Mouse (Mus musculus): ENCODE results near the gene Hsd17b2. TPM values are rescaled to one million over a fixed set of nuclear protein-coding genes. Genes with fewer than 3 reads are reported as not detected.

The Hsd17b2 gene
- total RNA-seq, 1 experiment from 2014 or later = not detected

DNA sequence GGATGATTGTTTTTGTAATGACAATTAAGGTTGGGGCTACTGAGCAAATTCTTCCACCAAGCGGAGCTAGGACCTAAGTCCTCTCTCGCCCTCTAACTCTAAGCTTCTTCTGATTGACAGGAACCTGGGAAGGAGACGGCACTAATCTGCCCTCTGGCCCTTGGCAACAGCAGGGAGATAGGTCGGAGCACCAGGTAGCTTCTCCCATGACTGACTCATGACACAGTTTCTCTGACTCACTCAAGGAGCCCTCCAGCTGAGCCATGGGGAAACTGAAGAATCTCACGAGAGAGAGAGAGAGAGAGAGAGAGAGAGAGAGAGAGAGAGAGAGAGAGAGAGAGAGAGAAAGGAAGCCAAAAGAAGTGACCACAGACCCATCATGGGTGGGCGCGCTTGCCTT lies 67.3 kb downstream of the Hsd17b2 start:
- ATAC-seq (replicated peaks; ENCODE audit: low read depth, poor library complexity, severe bottlenecking) = no peak

DNA sequence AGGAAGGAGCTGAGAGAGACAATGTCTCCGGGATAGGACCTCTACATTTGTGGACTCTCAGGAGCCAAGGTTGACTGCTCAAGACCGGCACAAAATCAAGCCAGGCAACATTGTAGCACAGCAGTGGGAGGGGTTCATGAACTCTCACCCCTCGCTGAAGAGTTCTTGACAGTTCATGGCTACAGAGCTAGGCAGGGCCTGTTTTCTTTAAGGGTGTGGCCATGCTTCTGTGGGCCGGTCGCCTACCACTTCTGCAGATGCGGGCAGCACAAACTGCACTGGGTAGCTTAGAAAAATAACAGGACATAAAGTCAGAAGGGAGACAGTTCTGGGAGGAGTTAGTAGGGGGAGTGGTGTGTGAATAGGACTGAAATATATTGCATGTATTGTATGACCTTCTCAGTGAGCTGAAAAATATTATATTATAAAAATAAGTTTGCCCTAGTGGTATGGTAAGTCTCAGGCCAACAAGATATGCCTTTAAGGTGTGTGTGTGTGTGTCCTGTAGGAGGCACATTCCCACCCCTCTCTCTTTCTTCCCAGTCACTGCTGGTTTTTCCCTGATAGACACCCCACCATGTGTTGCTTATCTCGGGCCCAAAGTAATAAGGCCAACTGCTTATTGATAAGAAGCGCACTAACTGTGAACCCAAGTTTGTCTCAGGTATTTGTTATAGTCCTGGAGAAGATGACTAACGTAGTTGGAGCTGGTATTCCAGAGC lies 69.6 kb downstream of the Hsd17b2 start:
- no peak for ATAC-seq (replicated peaks; ENCODE audit: low read depth, poor library complexity, severe bottlenecking)

DNA sequence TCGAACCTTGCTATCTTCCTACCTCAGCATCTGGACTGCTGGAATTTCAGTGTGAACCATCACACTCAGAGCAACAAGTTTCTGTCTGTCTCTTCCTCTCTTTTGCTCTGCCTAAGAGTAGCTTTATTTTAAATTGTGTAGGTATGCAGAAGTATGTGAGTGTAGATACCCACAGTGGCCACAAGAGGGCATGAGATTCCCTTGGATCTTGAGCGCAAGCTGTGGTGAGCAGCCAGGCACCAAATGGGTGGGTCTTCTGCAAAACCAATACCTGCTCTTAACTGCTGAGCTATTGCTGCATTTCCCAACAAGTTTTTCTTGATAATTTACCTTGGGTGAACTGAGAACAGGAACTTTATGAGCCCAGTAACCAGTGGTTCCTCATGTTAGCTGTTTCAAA lies 70.4 kb downstream of the Hsd17b2 start:
- ATAC-seq (replicated peaks; ENCODE audit: low read depth, poor library complexity, severe bottlenecking) = peak; percentile 79

DNA sequence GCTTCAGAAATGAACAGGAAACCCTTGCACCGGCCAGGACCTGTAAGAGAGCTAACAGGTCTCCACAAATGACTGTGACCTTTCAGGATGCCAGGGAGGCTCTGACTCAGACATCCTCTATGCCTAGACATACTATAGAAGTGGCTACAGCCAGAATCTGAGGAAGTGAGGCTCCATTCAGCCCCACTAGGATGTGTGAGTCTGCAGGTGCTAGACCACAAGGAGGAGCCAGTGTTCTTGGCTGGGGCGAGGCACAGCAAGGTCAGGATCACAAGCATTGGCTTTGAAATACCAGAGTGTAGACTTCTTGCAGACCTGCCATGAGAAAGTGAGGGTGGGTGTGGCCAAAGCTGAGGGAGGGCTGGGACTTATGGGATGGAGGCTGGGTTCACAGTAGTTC lies 70.9 kb downstream of the Hsd17b2 start:
- ATAC-seq (replicated peaks; ENCODE audit: low read depth, poor library complexity, severe bottlenecking) = peak; percentile 37

DNA sequence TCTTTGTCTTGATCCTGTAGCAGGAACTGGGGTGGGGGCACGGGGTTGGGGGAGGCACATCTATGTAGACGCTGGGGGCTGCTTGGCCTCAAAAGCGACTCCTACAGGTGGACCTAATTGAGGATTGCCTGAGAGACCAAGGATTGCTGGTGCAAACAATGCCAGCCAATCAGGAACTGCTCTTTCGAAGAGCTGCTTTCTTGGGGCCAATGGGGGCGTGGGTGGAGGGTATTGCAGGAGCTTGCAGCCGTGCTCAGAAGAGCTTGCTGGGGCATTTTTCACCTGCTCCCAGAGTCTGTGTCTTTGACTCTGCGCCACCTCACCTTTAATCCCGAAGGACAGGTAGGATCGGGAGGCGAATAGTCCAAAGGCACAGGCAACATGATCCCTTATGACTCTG lies 73.9 kb downstream of the Hsd17b2 start:
- no peak for ATAC-seq (replicated peaks; ENCODE audit: low read depth, poor library complexity, severe bottlenecking)

DNA sequence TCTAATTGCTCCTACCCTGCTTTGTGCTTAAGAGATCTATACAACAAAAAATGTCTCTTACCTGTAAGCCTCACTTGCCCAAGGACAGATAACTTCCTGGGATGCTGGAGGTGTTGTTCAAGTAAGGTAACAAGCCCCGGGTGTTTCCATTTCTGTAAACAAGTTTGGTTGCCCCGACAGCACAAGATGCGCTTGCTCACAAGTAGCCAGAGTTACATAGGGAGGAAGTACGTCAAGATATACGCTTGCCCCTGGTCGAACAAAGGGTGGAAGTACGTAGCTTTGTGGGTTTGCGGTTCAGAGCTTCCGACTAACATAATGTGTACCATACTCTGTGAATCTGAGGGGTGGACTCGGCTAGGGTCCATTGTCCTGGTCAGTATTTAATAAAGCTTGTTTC lies 74.4 kb downstream of the Hsd17b2 start:
- ATAC-seq (replicated peaks; ENCODE audit: low read depth, poor library complexity, severe bottlenecking) = peak; percentile 74

DNA sequence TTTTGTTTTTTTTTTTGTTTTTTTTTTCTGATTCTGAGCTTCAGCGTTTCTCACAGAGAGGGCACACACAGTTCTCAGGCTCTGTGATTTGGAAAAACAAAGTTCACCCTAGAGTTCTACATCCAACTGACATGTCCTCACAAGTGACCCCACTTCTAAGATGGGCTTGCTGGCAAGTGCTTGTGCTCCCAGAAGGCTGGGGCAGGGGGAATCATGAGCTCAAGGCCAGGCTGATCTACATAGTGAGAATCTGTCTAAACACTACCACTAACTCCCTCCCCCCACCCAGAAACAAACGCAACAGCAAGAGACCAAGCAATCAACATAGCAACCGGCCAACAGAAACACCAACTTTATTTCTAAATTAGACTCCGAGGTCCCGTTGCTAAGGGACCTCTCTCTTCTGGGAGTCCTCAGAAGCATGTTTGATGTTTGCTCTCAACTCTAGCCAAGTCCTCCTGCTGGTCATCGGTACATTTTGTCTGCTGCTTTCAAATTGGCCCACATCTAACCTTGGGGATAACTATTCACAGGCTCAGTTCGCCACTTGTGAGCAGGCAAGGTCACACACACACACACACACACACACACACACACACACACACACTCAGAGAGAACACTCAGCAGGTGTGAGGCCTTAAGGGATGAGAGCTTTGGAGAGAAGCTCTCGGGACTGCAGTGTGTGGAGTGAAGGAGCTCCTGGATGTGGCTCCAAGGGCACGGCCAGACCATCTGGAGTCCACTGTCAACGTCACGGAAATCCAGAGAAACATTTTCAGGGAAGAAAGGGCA lies 77.0 kb downstream of the Hsd17b2 start:
- ATAC-seq (replicated peaks; ENCODE audit: low read depth, poor library complexity, severe bottlenecking) = no peak

DNA sequence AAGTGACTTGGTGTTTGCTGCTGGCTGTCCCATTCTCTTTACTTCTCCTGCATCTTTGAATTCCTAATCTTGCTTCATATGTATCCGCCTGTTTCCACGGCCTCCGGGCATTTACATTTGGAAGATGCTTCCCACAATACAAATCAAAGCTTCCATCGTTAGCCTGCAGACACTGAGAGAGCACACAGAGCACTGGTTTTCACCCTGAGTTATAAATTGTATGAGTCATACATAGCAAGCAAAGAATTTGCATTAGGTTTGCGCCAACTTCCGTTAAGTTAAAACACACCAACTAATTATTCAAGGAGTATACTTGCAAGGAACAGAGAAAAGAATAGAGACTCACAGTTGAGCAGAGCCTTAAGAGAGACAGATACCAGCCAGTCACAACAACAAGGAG lies 77.6 kb downstream of the Hsd17b2 start:
- ATAC-seq (replicated peaks; ENCODE audit: low read depth, poor library complexity, severe bottlenecking) = no peak

DNA sequence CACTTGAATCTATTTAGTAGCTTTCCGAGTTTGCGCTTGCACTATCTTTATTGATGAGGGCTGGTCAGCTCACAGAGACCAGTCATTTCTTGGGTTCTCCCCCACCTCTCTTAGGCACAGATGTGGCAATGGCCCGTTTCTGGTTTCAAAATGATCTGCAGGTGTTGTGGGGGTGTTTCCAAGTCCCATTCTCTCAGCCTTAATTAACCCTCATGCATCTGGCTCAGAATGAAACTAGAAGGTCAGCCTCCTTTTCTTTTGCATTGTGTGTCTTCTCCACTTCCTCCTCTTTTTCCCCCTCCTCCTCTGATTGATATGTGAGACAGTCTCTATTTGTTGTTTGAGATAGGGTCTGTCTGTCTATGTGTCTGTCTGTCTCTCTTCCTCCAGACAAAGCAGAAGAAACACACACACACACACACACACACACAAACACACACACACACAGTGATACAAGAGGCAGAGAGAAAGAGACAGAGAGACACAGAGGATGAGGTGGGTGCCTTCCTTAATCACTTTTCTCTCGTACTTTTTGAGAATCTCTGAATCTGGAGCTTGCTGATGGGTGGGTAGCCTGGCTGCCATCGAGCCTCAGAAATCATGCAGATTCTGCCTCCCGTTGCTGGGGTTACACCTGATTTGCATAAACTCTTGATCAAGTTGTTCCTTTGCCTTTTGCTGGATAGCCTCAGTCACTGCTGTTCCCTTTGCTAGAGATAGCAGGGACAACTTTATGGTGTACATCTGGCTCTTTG lies 79.8 kb downstream of the Hsd17b2 start:
- ATAC-seq (replicated peaks; ENCODE audit: low read depth, poor library complexity, severe bottlenecking) = no peak

DNA sequence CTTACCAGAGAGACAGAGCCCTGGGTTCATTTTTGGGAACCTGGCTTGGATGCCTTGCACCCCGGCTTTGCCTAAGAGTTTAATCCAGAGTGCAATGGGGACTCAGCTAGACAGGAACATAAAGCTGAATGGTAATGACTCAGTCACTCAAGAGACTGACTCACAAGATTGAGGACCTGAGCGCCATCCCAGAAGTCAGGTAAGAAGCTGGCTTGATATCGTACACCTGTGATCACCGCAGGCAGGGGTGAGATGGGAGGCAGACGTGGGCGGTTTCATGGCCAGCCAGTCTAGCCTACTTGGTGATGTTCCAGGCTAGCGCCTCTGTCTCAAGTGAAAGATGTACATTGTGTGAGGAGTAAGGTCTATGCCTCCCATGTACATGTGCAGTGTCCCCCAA lies 81.3 kb downstream of the Hsd17b2 start:
- ATAC-seq (replicated peaks; ENCODE audit: low read depth, poor library complexity, severe bottlenecking) = no peak

DNA sequence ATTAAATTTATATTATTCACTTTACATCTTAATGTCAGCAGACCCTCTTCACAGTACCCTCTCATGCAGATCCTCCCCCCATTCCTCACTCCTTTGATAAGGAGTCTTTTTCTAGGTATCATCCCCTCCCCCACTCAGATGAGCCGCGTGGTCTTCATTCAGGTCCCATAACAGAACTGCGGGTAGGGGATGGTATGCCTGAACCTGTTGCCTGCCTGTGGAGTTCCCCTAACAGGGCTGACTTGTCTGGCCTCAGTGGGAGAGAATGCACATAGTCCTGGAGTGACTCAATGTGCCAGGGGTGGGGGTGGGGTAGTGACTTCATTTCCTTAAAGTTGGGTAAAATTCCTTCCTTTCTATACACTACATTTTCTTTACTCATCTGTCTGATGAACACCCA lies 84.7 kb downstream of the Hsd17b2 start:
- ATAC-seq (replicated peaks; ENCODE audit: low read depth, poor library complexity, severe bottlenecking) = no peak

DNA sequence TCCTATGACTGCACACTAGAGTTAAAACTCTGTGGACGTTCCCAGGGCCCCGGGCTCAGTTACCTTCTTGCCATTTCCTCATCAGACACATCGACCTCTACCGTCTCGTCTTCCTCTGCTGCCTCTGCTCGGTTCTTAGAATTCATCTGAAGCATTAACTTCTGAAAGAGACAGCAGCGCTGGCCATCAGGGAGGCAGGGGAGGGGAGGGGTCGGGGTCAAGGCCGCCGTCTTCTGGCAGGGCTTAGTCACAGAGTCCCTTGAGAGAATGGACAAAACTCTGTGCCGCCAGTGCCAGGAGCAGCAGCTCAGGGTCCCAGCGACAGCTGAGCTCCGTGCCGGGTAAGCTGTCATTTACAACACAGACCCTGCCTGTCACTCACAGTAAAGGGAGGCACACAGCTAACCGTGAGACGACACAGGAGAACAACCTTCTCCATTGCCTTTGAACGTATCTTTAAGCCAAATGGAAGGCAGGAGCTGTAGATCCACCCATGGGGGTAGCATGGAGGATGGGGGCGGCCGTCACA lies 91.0 kb downstream of the Hsd17b2 start:
- no peak for ATAC-seq (replicated peaks; ENCODE audit: low read depth, poor library complexity, severe bottlenecking)

DNA sequence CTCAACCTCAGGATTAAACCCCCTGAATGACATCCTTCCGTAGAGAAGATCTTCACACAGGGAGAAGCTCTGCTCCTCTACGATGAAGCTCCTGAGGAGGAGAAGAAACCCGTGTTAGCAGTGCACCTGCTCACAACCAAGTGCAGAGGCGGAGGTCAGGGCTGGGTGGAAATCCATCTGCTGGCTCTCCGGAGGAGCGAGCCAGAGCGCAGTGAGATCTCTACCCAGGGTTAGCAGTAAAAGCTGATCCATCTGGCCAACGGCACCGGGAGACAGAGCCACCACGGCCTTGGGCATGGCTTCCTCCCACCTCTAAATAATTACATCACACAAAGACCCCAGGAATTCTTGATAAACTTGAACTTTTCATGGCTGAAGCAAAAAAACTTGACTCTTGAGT lies 92.9 kb downstream of the Hsd17b2 start:
- ATAC-seq (replicated peaks; ENCODE audit: low read depth, poor library complexity, severe bottlenecking) = no peak

DNA sequence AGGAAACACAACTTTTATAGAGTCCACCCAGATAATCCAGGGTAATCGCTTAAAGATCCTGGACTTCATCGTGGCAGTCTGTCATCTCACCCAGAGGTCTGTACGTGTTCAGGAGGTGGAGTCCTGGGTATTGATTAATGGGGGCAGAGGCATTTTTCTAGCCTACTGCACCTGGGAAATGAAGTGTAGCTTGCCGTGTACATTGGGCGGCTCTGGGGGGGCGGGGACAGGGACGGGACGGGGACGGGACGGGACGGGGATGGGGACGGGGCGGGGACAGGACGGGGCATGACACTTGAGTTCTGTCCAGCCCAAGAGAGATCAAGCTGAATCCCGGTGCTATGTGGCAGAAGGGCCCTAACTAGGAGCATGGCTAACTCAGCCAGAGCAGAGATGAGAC lies 94.8 kb downstream of the Hsd17b2 start:
- ATAC-seq (replicated peaks; ENCODE audit: low read depth, poor library complexity, severe bottlenecking) = no peak

DNA sequence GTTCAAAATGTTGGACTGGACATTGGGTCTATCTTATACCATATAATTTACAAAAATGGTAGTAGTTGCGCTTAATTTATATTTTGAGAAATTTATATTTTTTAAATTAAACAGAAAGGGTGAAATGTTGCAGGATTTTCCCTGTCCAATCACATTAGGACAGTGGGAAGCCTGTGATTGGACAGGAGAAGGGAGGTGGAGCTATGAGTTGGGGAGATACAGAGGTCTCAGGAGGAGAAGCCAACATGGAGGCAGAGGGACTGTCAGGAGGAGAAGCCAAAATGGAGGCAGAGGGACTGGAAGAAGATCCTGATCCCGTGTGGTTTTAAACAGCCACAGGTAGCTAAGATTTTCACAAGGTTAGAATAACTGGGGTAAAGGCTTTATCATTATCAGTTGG lies 96.4 kb downstream of the Hsd17b2 start:
- ATAC-seq (replicated peaks; ENCODE audit: low read depth, poor library complexity, severe bottlenecking) = no peak

DNA sequence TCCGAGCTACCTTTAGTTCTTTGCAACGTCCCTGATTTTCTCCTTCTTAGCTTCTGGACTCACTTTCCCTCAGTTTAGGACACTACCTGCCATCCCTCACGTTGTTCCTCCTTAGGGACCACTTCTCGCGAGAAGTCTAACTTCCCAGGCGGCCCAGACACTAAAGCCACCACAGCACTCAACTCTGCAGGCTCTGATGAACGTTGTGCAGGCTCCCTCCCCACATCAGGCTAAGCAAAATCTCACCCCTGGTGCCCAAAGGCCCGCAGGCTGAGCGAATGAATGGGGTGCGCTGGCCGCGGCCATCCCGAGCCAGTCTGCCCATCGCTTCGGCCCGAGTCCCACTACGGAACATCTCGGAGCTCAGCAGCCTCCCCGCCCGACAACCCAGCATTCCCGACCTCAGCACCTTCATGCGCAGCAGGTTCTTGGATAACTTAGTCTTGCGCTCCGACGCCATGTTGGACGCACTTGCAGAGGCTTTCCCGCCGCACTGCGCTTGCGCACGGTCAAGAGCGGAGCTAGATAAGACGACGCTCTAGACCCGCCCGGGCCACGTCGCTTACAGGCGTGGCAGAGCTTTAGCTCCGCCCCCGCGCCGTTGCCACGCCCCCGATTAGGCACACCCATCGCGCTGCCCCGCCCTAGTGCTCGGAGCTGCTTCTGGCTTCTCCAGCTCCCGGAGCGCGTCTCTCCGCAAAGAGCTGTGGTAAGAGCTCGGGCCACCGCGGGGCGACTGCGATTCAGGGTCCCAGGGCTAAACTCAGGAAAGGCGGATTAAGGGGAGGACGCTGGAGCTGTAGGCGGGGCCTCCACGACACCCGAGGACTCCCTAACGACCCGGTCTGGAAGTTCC lies 100.0 kb downstream of the Hsd17b2 start, which contains the start of gene Mphosph6:
Gene Mphosph6 (minus strand): TSS at position 501 of the 856 bp plus-strand sequence.
- ATAC-seq (replicated peaks; ENCODE audit: low read depth, poor library complexity, severe bottlenecking) = peak; percentile 91

DNA sequence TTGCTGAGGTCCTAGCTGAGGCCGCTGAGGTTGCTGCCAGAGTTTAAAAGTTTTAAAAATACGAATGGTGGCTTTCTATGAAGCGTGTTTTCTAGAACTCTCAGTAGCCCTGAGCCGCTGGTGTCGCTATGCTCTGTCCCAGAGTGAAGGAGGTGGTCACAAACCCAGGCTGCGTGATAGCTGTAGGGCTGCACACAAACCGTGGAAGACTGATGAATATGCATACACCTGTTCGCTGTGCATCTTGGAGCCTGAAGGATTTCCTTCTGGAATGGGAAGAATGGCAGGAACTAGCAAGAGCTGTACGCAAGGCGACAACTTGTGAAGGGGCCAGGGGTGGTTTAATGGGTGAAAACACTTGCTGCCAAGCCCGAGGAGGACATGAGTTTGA lies 100.6 kb downstream of the Hsd17b2 start:
- no peak for ATAC-seq (replicated peaks; ENCODE audit: low read depth, poor library complexity, severe bottlenecking)

DNA sequence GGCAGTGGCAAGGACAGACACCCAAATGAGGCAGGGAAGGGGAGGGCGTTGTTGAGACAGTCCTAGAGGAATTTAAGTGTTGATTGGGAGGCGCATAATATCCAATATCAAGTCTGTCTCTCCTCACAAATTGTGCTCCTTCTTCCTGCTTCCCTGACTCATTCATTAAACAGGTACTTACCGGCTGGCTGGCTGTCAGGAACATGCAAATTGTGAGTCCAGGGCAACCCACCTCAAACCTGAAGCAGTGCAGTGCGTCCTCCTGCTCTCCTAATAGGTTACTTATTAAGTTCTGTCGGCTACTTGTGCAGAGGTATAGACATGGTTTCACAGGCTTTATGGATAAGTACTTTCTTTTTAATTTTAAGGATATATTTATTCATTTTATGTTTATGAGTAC lies 103.7 kb downstream of the Hsd17b2 start:
- no peak for ATAC-seq (replicated peaks; ENCODE audit: low read depth, poor library complexity, severe bottlenecking)

Data from common myeloid progenitor, adult 5-6 weeks (primary cell).